Mouse (Mus musculus): ENCODE measurements at regions not wholly inside any gene's neighbourhood (a gene's known extent, or its start where the extent isn't known, plus 50 kb on each side); places are given as distances from the start of the nearest gene placed in this dataset.

DNA sequence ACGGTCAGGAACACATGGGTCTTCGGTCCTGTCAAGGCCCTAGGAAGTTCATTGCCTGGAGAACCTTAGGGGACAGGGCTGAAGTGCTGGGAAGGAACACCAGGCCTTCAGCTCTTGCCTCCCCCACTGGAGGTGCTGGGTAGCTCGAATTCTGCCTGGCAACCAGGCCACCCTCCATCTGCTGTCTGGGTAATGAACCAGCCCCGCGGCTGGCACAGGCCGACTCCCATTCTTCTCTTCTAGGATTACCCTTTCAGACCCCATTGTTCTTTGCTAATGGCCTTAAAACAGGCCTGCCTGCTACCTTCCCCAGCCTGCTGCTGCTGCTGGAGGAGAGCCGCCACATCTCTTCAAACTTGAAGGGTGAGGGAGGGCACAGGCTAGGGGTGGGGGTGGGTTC is 71.2 kb downstream of the Gadd45g start:
- TF ChIP-seq GATA1 (IDR thresholded peaks at IDR 0.05; ENCODE audit: low read length) (no peak), TAL1 (IDR thresholded peaks at IDR 0.05; ENCODE audit: low read length) (no peak)

Measured in erythroblast, embryonic 14.5 days (primary cell).